Mouse (Mus musculus) erythroid progenitor cell, adult 5-6 weeks (primary cell): ENCODE results near the gene Scp2. TPM values are rescaled to one million over a fixed set of nuclear protein-coding genes. Genes with fewer than 3 reads are reported as not detected.
"Not testable (repeated sequence)": the region's sequence is repeated elsewhere in the genome, so short reads cannot be mapped to it uniquely, and the experiment has no call there.

Experiments used
- ATAC-seq: replicated peaks from 2 replicates; pipeline ENCODE4 v1.8.0; 2016; ENCODE audit warnings: moderate number of reproducible peaks, mild to moderate bottlenecking, moderate TSS enrichment, inconsistent platforms; ENCODE audit not compliant: poor library complexity, low FRiP score, severe bottlenecking
- total RNA-seq, 2 experiments: library from RNA; stranded (forward) in 1 of 2; stranded (reverse) in 1 of 2; fragments of 150-400 nt in 1 of 2; fragments of 186-747, 209-891 nt in 1 of 2; gene quantifications; 2 replicates each; pipeline versions ENCODE4 v1.2.3 to v1.2.4; 2015 to 2017; ENCODE audit warnings: low replicate concordance in 2 of 2

Gene Scp2
- total RNA-seq (2015; ENCODE audit: low replicate concordance) (71.3 and 122 TPM in 2 replicates), total RNA-seq (2017; ENCODE audit: low replicate concordance) (52.6 and 102 TPM in 2 replicates)

- no peak for ATAC-seq
Measured at GRCm38 (mm10) chr4:108144880-108145279, at the start of gene Scp2. Gene Scp2, minus strand, starts transcription at chr4:108144998.

DNA sequence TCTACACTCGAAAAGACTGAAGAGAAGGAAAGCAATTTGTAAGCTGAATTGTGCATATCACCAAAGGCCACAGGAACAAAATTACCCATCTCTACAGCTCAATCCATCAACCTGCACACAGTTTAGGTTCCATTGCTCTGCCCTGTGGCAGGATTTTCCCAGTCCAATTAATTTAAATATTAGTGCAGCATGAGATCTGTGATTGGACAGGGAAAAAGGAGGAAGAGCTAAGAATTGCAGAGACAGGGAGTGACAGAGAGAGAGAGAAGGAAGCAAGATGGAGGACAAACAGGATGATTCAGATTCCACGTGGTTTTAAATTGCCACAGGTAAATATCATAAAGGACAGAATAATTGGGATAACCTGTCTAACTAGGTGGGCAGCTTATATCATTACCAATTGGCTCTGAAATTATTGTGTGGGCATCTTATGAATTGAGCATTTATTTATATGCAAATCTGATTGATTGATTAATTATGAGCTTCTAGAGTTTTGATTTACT lies 48.1 kb upstream of the Scp2 start:
- ATAC-seq, result no peak

GRCm38 (mm10) chr4:108182278-108182677 lies 37.5 kb upstream of the Scp2 start:
- ATAC-seq, result no peak

DNA sequence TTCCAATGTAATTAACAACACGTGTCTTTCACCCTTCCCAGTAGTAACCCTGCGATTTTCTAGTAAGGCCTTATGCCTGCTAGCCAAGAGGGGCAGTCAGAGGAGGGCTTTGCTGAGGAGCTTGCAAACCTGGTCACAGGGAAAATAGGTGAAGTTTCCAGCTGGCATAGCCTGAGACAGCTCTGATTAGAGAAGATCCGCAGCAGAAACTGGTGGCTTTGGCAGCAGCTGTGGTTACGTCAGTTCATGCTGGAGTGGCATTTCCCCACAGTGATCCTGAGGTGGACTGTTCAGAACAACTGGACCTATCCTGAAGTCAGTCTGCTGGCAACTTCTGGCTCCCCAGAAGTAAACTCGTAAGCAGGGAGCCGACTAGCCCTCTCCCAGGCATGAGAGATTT lies 23.3 kb upstream of the Scp2 start:
- no peak for ATAC-seq

DNA sequence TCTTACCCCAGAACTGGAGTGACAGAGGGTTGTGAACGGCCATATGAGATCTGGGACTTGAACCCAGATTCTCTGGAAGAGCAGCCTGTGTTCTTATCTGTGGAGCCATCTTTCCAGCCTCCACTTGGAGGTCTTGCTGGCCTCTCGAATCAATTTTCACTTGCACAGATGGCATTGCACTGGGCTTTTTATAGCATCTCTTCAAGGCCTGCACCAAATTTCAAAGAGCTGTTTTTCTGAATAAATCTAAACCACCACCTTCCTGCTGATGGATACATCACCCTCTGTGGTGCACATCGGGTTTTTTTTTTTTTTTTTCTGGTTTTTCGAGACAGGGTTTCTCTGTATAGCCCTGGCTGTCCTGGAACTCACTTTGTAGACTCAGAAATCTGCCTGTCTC lies 22.1 kb upstream of the Scp2 start:
- ATAC-seq, result no peak

GRCm38 (mm10) chr4:108165152-108165895 lies 20.5 kb upstream of the Scp2 start, which contains the start of gene Echdc2:
Gene Echdc2, plus strand, starts transcription at chr4:108165437.
- ATAC-seq, result no peak

DNA sequence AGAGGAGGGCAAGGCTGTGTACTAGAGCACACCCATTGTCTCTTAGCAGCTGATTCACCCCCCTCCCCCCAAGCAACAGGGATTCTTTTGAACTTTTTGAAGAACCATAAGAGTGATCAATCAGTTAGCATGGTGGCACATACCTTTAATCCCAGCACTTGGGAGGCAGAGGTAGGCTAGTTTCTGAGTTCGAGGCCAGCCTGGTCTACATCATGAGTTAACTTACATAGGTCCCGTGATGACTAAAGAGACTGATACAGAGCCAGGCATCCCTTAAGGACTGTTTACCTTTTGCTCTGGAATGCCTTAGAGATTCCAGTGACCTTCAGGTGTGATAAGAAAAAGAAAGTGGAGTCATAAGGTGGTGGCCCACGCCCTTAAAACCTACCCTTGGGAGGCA lies 18.5 kb upstream of the Scp2 start:
- ATAC-seq, result no peak

DNA sequence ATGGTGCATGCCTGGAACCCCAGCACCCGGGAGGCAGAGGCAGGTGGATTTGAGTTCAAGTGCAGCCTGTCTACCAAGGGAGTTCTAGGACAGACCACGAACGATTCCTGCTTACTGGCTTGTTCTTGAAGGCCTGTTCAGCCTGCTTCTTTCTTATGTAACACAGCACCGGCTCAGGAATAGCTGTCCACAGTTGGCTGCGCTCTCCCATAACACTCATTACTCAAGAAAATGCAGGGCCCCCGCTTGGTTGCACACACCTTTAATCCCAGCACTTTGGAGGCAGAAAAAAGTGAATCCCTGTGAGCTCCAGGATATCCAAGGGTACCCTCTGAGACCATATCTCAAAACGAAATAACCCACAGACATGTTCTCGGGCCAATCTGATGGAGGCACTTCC lies 17.1 kb upstream of the Scp2 start:
- ATAC-seq, result no peak

DNA sequence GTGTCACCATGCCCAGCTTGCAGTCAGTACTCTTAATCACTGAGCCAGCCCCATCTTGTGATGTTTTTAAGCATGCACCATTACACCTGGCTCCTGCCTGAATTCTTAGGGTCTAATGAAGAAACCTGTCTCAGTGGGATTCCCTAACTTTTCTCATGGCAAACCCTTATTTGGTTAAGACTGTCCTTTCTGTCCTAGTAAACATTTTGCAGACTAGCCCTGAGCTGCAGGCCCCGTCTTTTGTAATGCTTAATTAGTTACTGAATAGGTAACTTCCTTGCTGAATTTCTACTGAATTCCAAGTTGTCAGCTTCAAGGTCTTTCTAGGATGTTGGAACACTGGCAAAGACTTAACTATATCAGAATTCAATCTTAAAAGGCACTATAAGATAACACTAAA lies 10.3 kb upstream of the Scp2 start:
- ATAC-seq, result not testable (repeated sequence)

- ATAC-seq, result not testable (repeated sequence)
Measured at GRCm38 (mm10) chr4:108145554-108145953, 756 bp upstream of the Scp2 start.

- no peak for ATAC-seq
Measured at GRCm38 (mm10) chr4:108143778-108144177, 1.0 kb downstream of the Scp2 start.

DNA sequence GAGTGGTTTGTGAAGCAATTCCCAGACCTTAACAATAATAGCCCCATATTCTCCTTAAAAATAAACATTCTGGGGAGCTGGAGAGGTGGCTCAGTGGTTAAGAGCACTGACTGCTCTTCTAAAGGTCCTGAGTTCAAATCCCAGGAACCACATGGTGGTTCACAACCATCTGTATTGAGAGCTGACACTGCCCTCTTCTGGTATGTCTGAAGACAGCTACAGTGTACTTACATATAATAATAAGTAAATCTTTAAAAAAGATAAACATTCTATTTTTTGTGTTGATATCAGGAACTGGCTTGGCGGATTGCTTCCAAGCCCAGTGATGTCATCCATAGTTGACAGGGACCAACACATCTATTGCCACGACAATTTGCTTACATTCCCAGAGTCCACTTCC lies 1.6 kb downstream of the Scp2 start:
- not testable (repeated sequence) for ATAC-seq

GRCm38 (mm10) chr4:108136938-108137337 lies 7.9 kb downstream of the Scp2 start:
- ATAC-seq, result no peak

DNA sequence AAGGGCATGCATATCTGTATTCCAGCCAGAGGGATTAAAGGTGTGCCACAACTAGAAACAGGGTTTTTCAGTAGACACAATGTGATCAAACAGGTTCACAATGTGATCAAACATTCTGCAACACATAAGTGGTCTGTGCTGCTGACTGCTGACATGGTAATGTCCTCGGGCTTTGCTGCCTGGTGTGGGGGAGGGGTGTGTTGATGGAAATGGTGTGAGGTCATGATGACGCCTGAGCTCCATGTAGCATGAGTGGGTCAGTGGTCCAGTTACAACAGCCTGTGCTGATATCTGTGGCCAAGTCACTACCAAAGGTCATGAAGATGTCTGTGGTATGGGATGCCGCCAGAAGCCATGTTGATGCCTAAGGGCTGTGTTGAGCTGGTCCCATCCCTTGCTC lies 14.3 kb downstream of the Scp2 start:
- no peak for ATAC-seq

DNA sequence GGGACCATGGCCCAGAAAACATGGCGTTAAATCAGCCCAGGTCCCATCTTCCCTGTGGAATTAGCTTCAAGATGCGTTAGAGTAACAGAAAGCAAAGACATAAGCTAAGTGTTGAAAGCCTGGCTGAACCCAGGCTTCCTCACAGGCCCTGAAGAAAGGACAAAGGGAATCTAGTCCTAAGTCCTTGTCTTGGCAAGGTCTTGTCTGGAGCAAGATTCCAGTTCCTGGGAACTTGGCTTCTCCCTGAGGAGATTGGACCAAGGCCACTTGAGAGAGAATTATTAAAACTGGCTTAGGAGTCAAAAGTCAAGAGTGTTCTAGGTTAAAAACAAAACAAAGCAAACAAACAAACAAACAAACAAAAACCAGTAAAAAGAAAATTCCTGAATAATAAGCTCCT lies 16.5 kb downstream of the Scp2 start:
- no peak for ATAC-seq

- ATAC-seq, result no peak
Measured at GRCm38 (mm10) chr4:108127516-108127915, 17.3 kb downstream of the Scp2 start.

- no peak for ATAC-seq
Measured at GRCm38 (mm10) chr4:108126260-108126659, 18.5 kb downstream of the Scp2 start.

DNA sequence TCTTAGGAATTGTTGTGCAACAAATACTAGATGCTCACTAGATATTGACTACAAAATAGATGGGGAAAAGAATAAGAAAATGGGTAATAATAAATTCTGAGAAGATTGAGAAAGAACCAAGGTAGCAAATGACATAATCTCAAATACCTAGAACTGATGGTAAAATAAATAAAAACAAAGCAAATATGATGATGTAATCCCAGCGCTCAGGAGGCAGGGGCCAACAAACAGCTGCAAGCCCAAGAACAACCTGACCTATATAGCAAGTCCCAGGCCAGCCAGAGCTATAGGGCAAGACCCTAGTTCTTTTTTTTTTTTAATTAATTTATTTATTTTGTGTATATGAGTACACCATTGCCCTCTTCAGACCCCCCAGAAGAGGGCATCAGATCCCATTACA lies 20.7 kb downstream of the Scp2 start:
- ATAC-seq, result no peak

GRCm38 (mm10) chr4:108117924-108118876 lies 26.6 kb downstream of the Scp2 start:
- ATAC-seq, result peak; percentile 97

- ATAC-seq, result no peak
Measured at GRCm38 (mm10) chr4:108117488-108117887, 27.3 kb downstream of the Scp2 start.

- no peak for ATAC-seq
Measured at GRCm38 (mm10) chr4:108116466-108116865, 28.3 kb downstream of the Scp2 start.
